Mouse (Mus musculus): ENCODE data around the gene Nt5m.

DNA sequence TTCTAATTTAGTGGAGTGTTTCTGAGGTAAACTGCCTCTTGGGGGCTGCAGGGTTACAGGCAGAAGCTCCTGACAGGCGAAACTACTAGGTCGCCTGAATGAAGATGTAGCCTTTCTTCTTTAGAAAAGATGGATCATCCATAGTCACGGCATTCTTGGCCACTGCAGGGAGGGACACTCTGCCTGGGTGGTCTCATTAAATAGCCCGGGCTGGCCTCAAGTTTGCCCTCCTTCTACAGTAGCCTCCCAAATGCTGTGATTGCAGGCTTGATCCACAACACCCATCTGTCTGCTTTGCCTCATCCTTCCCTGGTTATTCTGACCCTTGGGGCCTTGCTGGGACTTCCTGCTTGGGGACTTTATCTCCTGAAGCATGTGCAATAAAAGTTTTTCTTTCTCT, 90.8 kb downstream of the Nt5m start:
- TF ChIP-seq CTCF (IDR thresholded peaks at IDR 0.05) (no peak), POLR2A (IDR thresholded peaks at IDR 0.05; ENCODE audit: insufficient read depth, low read depth, low read length) (no peak), EP300 (IDR thresholded peaks at IDR 0.05; ENCODE audit: insufficient read depth, low read depth, low read length) (no peak)
